Mouse (Mus musculus) myocyte (in vitro differentiated cells): ENCODE data around the gene Sfta2. TPM values are rescaled to one million over a fixed set of nuclear protein-coding genes. Genes with fewer than 3 reads are reported as not detected.

Experiments used
- H3K27me3 ChIP-seq: one replicate; pipeline ENCODE4 v1.6.1; 2011; ENCODE audit not compliant: control insufficient read depth, insufficient read depth, insufficient read length
- H3K36me3 ChIP-seq: one replicate; pipeline ENCODE4 v1.6.1; 2011; ENCODE audit not compliant: control insufficient read depth, insufficient read depth
- H3K4me2 ChIP-seq: one replicate; pipeline ENCODE4 v1.6.1; 2011; ENCODE audit warnings: low read depth, control low read depth
- H3K4me3 ChIP-seq: one replicate; pipeline ENCODE4 v1.5.1; 2011; ENCODE audit warnings: mild to moderate bottlenecking, control low read depth, moderate library complexity
- H3K79me2 ChIP-seq: one replicate; pipeline ENCODE4 v1.6.1; 2011; ENCODE audit not compliant: control insufficient read depth, insufficient read depth
- H3ac ChIP-seq: one replicate; pipeline ENCODE4 v1.6.1; 2011; ENCODE audit not compliant: control insufficient read depth, insufficient read length
- CEBPB ChIP-seq: IDR thresholded peaks from 2 replicates; pipeline ENCODE4 v1.6.1; 2011; ENCODE audit warnings: mild to moderate bottlenecking, moderate library complexity; ENCODE audit not compliant: poor library complexity, insufficient read depth, severe bottlenecking
- E2F4 ChIP-seq: IDR thresholded peaks from one replicate; pipeline ENCODE4 v1.6.1; 2011; ENCODE audit warnings: mild to moderate bottlenecking, control low read depth, moderate library complexity; ENCODE audit not compliant: insufficient read depth
- MAX ChIP-seq: IDR thresholded peaks from one replicate; pipeline ENCODE4 v1.6.1; 2011; ENCODE audit warnings: low read depth, mild to moderate bottlenecking, control low read depth
- MYOD1 ChIP-seq, 3 experiments: IDR thresholded peaks; one replicate each; pipeline ENCODE4 v1.6.1; 2011; ENCODE audit warnings: control low read depth in 2 of 3, low read depth in 2 of 3, mild to moderate bottlenecking in 2 of 3, moderate library complexity in 1 of 3; ENCODE audit not compliant: insufficient read length in 2 of 3, control insufficient read depth in 1 of 3
- MYOG ChIP-seq, 3 experiments: IDR thresholded peaks; one replicate each; pipeline ENCODE4 v1.6.1; 2011; ENCODE audit warnings: control low read depth in 2 of 3, low read depth in 2 of 3, mild to moderate bottlenecking in 2 of 3; ENCODE audit not compliant: insufficient read length in 2 of 3, control insufficient read depth in 1 of 3, insufficient read depth in 1 of 3
- POLR2A ChIP-seq: IDR thresholded peaks from one replicate; pipeline ENCODE4 v1.6.1; 2011; ENCODE audit warnings: low read depth, mild to moderate bottlenecking, control low read depth, moderate library complexity; ENCODE audit not compliant: insufficient read length
- POLR2AphosphoS2 ChIP-seq: IDR thresholded peaks from one replicate; pipeline ENCODE4 v1.6.1; 2011; ENCODE audit warnings: low read depth, control low read depth; ENCODE audit not compliant: insufficient read length
- REST ChIP-seq: IDR thresholded peaks from one replicate; pipeline ENCODE4 v1.6.1; 2011; ENCODE audit warnings: mild to moderate bottlenecking, control low read depth, moderate library complexity; ENCODE audit not compliant: insufficient read depth, insufficient read length
- SRF ChIP-seq: IDR thresholded peaks from one replicate; pipeline ENCODE4 v1.6.1; 2011; ENCODE audit warnings: low read depth; ENCODE audit not compliant: control insufficient read depth, insufficient read length
- TCF12 ChIP-seq: IDR thresholded peaks from one replicate; pipeline ENCODE4 v1.6.1; 2011; ENCODE audit warnings: mild to moderate bottlenecking, control low read depth; ENCODE audit not compliant: poor library complexity, insufficient read depth, severe bottlenecking
- TCF3 ChIP-seq: IDR thresholded peaks from one replicate; pipeline ENCODE4 v1.6.1; 2011; ENCODE audit warnings: low read depth, control low read depth; ENCODE audit not compliant: insufficient read length
- USF1 ChIP-seq: IDR thresholded peaks from one replicate; pipeline ENCODE4 v1.6.1; 2011; ENCODE audit warnings: low read depth, mild to moderate bottlenecking, control low read depth, moderate library complexity
- polyA plus RNA-seq: library from polyadenylated mRNA; unstranded; fragments of >200 nt; fragmentation: generic; extraction: Trizol; gene quantifications from one replicate; pipeline ENCODE4 v1.2.1, GENCODE M21; 2012; ENCODE audit warnings: missing spikeins

Gene Sfta2
- polyA plus RNA-seq, 1 experiment: not detected

DNA sequence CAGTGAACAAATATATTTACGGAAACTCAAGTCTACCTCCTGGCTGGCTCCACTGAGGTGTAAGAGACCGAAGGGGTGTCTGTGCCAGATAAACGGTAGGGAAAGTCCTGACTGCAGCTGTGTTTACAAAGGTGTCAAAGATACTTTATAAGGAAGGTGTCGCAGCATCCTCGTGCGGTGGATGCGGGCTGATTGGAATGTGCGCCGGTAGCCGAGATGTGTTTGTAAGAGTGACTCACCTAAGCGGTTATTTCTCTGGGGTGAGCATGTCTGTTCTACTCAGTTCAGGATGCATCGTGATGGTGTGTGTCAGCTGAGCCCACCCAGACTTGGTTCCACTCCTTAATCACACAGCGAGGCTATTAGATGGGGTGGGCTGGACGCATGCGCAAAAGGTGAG lies 9.6 kb upstream of the Sfta2 start:
- Histone ChIP-seq H3K36me3 (no peaks in the 10 kb centered on the region), H3K4me3 (no peak overlapping the region), H3K79me2 (no peaks in the 10 kb centered on the region), H3K4me2 (no peak overlapping the region), H3K27me3 (no peaks in the 10 kb centered on the region), H3ac (no peak overlapping the region)
- TF ChIP-seq MAX (no peak), CEBPB (no peak), TCF12 (no peak), E2F4 (no peak), MYOG (IDR thresholded peaks at IDR 0.05; ENCODE audit: control insufficient read depth in 1 of 3, insufficient read depth in 1 of 3, insufficient read length in 2 of 3, low read depth in 2 of 3) (no peak)

DNA sequence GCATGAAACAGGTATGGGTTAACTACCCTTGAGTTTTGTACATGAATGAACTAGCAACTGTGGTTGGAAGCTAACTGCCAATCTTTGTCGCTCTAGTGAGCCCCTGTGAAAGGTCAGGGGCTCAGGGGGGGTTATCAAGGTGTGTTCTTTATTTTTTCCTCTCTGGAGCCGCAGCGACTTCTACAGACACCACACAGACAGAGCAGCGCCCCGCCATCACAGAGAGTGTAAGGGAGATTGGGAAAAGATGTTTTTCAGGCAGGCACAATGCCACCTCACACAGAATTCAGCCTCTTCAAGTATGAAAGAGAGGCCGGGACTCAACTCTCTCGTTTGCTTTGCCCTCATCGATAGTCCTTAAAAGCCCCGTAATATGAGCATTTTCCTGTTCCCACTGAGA lies 9.2 kb upstream of the Sfta2 start:
- no peaks in the 10 kb centered on the region for H3K79me2 ChIP-seq
- H3K4me2 ChIP-seq: no peak overlapping the region
- TF ChIP-seq POLR2AphosphoS2 (no peak), TCF3 (no peak), MAX (no peak), USF1 (no peak), E2F4 (no peak), TCF12 (no peak), MYOD1 (IDR thresholded peaks at IDR 0.05; ENCODE audit: control insufficient read depth in 1 of 3, insufficient read length in 2 of 3, low read depth in 2 of 3) (no peak), SRF (no peak), REST (no peak), POLR2A (no peak), CEBPB (no peak)
- no peak overlapping the region for H3ac ChIP-seq
- H3K27me3 ChIP-seq: no peaks in the 10 kb centered on the region
- H3K4me3 ChIP-seq: no peak overlapping the region
- no peaks in the 10 kb centered on the region for H3K36me3 ChIP-seq

DNA sequence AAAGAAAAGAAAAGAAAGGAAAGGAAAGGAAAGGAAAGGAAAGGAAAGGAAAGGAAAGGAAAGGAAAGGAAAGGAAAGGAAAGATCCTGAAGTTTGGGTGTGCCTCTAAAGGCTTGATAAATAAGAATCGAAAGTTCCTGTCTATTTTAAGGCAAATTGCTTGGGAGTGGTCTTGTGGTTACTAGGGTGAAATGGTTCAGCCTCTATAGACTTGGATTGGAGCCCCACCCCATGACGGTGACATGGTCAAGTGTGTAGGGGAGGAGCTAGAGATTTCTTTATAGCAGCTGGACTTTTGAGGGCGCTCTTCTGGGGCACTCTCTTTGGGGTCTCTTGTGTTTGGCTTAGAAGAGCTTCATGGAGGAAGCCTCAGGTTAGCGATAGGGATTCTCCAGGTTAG lies 7.6 kb upstream of the Sfta2 start:
- TF ChIP-seq E2F4 (no peak), TCF12 (no peak), POLR2A (no peak), TCF3 (no peak), MYOG (IDR thresholded peaks at IDR 0.05; ENCODE audit: control insufficient read depth in 1 of 3, insufficient read depth in 1 of 3, insufficient read length in 2 of 3, low read depth in 2 of 3) (no peak)
- no peak overlapping the region for H3ac ChIP-seq
- no peak overlapping the region for H3K4me2 ChIP-seq
- H3K36me3 ChIP-seq: no peaks in the 10 kb centered on the region
- H3K4me3 ChIP-seq: no peak overlapping the region
- H3K27me3 ChIP-seq: no peaks in the 10 kb centered on the region
- H3K79me2 ChIP-seq: no peaks in the 10 kb centered on the region

DNA sequence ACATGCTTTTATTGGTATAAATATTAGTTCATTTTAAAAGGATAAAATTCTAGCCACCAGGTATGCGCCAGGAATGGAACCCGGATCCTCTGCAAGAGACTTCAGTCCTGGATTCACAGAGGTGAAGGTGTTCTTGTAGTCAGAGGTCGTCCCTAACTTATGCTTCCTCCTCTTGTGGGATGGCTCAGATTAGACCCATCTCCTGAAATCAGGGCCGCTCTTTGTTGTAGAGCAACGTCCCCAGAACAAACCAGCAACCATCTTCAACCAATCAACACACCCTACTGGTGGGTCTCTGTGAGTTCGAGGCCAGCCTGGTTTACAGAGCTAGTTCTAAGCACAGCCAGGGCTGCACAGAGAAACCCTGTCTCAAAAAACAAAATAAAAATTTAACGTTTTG lies 6.9 kb upstream of the Sfta2 start:
- Histone ChIP-seq H3K36me3 (no peaks in the 10 kb centered on the region), H3K79me2 (no peaks in the 10 kb centered on the region), H3K27me3 (no peaks in the 10 kb centered on the region), H3K4me3 (no peak overlapping the region), H3ac (no peak overlapping the region), H3K4me2 (no peak overlapping the region)
- no peak for TF ChIP-seq TCF3
- TF ChIP-seq REST: no peak
- no peak for TF ChIP-seq MYOD1 (IDR thresholded peaks at IDR 0.05; ENCODE audit: control insufficient read depth in 1 of 3, insufficient read length in 2 of 3, low read depth in 2 of 3)
- TF ChIP-seq CEBPB: no peak
- TF ChIP-seq USF1: no peak
- no peak for TF ChIP-seq E2F4
- no peak for TF ChIP-seq POLR2AphosphoS2
- TF ChIP-seq SRF: no peak
- TF ChIP-seq POLR2A: no peak
- TF ChIP-seq TCF12: no peak
- TF ChIP-seq MYOG (IDR thresholded peaks at IDR 0.05; ENCODE audit: control insufficient read depth in 1 of 3, insufficient read depth in 1 of 3, insufficient read length in 2 of 3, low read depth in 2 of 3): no peak
- no peak for TF ChIP-seq MAX

DNA sequence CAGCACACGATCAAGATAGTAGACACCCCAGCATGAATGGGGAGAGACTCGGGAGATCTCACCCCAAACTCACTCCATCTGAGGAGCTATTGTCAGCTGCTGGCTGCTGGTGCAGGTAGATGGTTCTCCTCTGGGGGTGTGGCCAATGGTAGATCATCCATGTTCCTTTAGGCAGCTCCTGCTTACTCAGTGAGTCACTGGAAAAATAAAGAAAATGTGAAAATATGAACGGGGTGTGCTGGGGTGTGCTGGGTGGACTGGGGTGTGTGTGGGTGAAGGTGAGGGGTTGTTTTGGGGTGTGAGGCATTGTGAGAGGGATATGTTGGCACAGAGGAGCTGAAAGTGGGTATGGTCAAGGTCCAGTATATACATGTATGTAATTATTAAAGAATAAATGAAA lies 4.0 kb upstream of the Sfta2 start:
- H3K4me3 ChIP-seq: no peak overlapping the region
- no peak for TF ChIP-seq MYOD1 (IDR thresholded peaks at IDR 0.05; ENCODE audit: control insufficient read depth in 1 of 3, insufficient read length in 2 of 3, low read depth in 2 of 3)
- TF ChIP-seq MAX: no peak
- TF ChIP-seq POLR2AphosphoS2: no peak
- TF ChIP-seq USF1: no peak
- TF ChIP-seq SRF: no peak
- no peak for TF ChIP-seq TCF12
- TF ChIP-seq E2F4: no peak
- no peak for TF ChIP-seq REST
- no peak for TF ChIP-seq POLR2A
- no peak for TF ChIP-seq TCF3
- H3K4me2 ChIP-seq: no peak overlapping the region
- no peaks in the 10 kb centered on the region for H3K27me3 ChIP-seq
- no peaks in the 10 kb centered on the region for H3K79me2 ChIP-seq
- H3K36me3 ChIP-seq: no peaks in the 10 kb centered on the region
- H3ac ChIP-seq: no peak overlapping the region
